Mouse (Mus musculus) limb, embryonic 13.5 days (tissue): ENCODE measurements around the gene C7. TPM values are rescaled to one million over a fixed set of nuclear protein-coding genes. Genes with fewer than 3 reads are reported as not detected.
"Not testable (repeated sequence)": the region's sequence is repeated elsewhere in the genome, so short reads cannot be mapped to it uniquely, and the experiment has no call there.

Source experiments
- ATAC-seq: fragments of 200-750 bp; cut with Nextera tagmentation; 2 replicates; pipeline ENCODE4 v1.8.0; 2017; ENCODE audit warnings: low read depth, moderate number of reproducible peaks, moderate TSS enrichment; ENCODE audit not compliant: low FRiP score
- H3K27ac ChIP-seq: fragments of 300-500 bp; sonication (generic); 2 replicates; pipeline ENCODE4 v1.5.1; 2015; ENCODE audit warnings: inconsistent platforms, mild to moderate bottlenecking, moderate library complexity
- H3K27me3 ChIP-seq: fragments of 300-500 bp; sonication (generic); 2 replicates; pipeline ENCODE4 v1.6.1; 2015; ENCODE audit warnings: mild to moderate bottlenecking, inconsistent platforms
- H3K36me3 ChIP-seq: fragments of 300-500 bp; sonication (generic); 2 replicates; pipeline ENCODE4 v1.6.1; 2015; ENCODE audit warnings: inconsistent platforms, mild to moderate bottlenecking, moderate library complexity
- H3K4me1 ChIP-seq: fragments of 300-500 bp; sonication (generic); 2 replicates; pipeline ENCODE4 v1.6.1; 2015; ENCODE audit warnings: inconsistent platforms
- H3K4me2 ChIP-seq: fragments of 300-500 bp; sonication (generic); replicated peaks from 2 replicates; pipeline ENCODE4 v1.6.1; 2015; ENCODE audit warnings: inconsistent platforms, mild to moderate bottlenecking, moderate library complexity
- H3K4me3 ChIP-seq: fragments of 300-500 bp; sonication (generic); 2 replicates; pipeline ENCODE4 v1.5.1; 2015; ENCODE audit warnings: moderate library complexity, mild to moderate bottlenecking, inconsistent platforms
- H3K9ac ChIP-seq: fragments of 300-500 bp; sonication (generic); 2 replicates; pipeline ENCODE4 v1.6.1; 2015; ENCODE audit warnings: mild to moderate bottlenecking, inconsistent platforms
- H3K9me3 ChIP-seq: fragments of 300-500 bp; sonication (generic); 2 replicates; pipeline ENCODE4 v1.6.1; 2016; ENCODE audit warnings: inconsistent platforms
- WGBS: fragments of 180-500 bp; shearing (Covaris S2); methylation state at CpG from one replicate; pipeline ENCODE4 v1.1.7; 2015; 5-methylcytosine and 5-hydroxymethylcytosine counted together
- polyA plus RNA-seq: library from polyadenylated mRNA; unstranded; fragments of >200 nt; fragmentation: Nextera tagmentation; extraction: Ambion mirVana; gene quantifications from 2 replicates; pipeline ENCODE4 v1.2.1, GENCODE M21; 2015

The C7 gene
- polyA plus RNA-seq, 1 experiment from 2014 or later, result 0.09 TPM

- Histone ChIP-seq H3K4me1 (peaks cover 6% of the 10 kb centered on the region; the same call in 1 of the 2 replicates), H3K27ac (no peak overlapping the region), H3K36me3 (no peaks in the 10 kb centered on the region), H3K9ac (no peak overlapping the region), H3K9me3 (no peaks in the 10 kb centered on the region), H3K4me2 (no peak overlapping the region), H3K27me3 (no peaks in the 10 kb centered on the region), H3K4me3 (no peak overlapping the region)
- no peak for ATAC-seq
- WGBS, result 4% methylated on average over 2 of the region's 2 CpGs
Observed at GRCm38 (mm10) chr15:5086162-5086561, 22.6 kb upstream of the C7 start.

GRCm38 (mm10) chr15:5081235-5081634 lies 17.7 kb upstream of the C7 start:
- no peak overlapping the region for H3K4me3 ChIP-seq
- H3K27me3 ChIP-seq, result no peaks in the 10 kb centered on the region
- no peaks in the 10 kb centered on the region for H3K4me1 ChIP-seq
- no peak overlapping the region for H3K9ac ChIP-seq
- no peak for ATAC-seq
- no peaks in the 10 kb centered on the region for H3K36me3 ChIP-seq
- H3K9me3 ChIP-seq, result no peaks in the 10 kb centered on the region
- H3K27ac ChIP-seq, result no peak overlapping the region
- no peak overlapping the region for H3K4me2 ChIP-seq
- WGBS, result 84% methylated on average over 1 of the region's 1 CpGs

DNA sequence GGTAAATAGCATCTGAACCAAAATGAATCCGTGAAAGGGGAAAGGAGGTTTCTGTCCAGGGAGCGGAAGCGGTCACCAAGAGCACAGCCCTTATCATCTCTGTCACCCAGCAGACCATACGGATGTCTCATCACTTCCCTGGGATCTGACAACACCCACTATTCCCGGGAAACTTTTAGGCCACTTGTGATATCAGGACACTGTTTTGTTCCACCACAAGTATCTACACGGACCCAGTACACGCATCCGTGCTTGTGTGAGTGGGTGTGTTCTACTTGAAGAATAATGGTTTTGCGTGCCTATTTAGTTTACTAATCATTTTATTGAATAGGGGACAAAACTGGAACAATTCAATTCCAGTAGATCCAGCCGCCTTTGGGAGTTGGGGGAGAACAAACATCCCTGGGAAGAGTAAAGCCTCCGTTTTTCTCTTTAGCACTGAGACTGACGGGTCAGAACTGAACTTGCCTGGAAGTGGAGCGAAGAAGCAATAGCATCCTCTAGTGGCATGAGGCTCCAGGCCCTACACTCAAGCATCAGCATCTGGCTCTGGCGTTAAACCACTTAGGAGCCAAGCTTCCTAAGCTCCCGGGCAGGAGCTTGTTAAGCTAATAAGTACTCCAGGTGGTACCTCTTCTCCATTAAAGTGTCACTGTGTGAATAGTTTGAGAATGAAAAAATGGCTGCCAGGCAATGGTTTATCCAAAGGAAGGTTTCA lies 5.4 kb upstream of the C7 start:
- H3K27ac ChIP-seq, result no peak overlapping the region
- WGBS, result 57% methylated on average over 15 of the region's 15 CpGs
- H3K4me2 ChIP-seq, result no peak overlapping the region
- ATAC-seq, result 0 out of 2 replicates have a peak, but pooled peaks have one; percentile 72
- no peaks in the 10 kb centered on the region for H3K36me3 ChIP-seq
- H3K4me1 ChIP-seq, result no peaks in the 10 kb centered on the region
- no peak overlapping the region for H3K9ac ChIP-seq
- H3K27me3 ChIP-seq, result no peaks in the 10 kb centered on the region
- no peak overlapping the region for H3K4me3 ChIP-seq
- H3K9me3 ChIP-seq, result no peaks in the 10 kb centered on the region

DNA sequence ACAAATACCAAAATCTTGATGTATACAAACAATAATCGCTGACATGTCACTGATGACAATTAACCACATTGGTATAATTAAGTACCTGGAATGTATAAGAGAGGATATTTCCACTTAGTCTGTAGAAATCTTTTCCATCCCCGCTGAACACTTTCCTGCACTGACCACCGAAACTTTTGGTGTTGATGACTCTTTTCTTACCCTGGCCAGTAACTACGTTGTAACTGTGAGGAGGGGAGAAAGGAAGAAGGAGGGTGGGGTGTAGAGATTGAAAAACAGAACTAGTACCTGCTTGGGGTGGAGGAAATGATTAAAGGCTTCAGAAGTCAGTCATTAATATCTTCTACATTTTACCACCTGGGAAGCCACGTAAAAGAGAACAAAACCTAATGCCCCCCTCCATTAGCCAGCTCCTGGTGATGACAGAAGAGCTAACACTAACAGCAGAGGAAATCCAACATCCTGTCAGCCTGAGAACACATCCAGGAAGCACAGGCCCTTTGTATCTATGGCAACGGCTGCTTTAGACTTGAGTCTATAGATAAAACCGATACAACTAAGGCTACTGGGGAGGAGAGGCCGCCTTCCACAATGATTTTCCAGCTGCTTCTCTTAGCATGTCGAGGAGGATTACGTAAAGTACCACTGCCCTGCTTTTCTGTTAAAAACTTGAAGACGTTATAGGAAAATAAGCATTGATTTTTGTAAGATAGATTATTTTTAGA lies 17.8 kb downstream of the C7 start:
- Histone ChIP-seq H3K27ac (no peak overlapping the region), H3K9ac (no peak overlapping the region), H3K27me3 (no peaks in the 10 kb centered on the region), H3K4me3 (no peak overlapping the region), H3K9me3 (no peaks in the 10 kb centered on the region), H3K36me3 (no peaks in the 10 kb centered on the region), H3K4me1 (no peaks in the 10 kb centered on the region), H3K4me2 (no peak overlapping the region)
- no peak for ATAC-seq
- 59% methylated on average over 11 of the region's 11 CpGs for WGBS

GRCm38 (mm10) chr15:5029256-5029655 lies 34.3 kb downstream of the C7 start:
- Histone ChIP-seq H3K4me3 (no peak overlapping the region), H3K27me3 (no peaks in the 10 kb centered on the region), H3K4me2 (no peak overlapping the region), H3K27ac (no peak overlapping the region), H3K36me3 (no peaks in the 10 kb centered on the region), H3K9me3 (0 out of 2 replicates have a peak, but pooled peaks cover 5% of the 10 kb centered on the region), H3K4me1 (no peaks in the 10 kb centered on the region), H3K9ac (no peak overlapping the region)
- ATAC-seq, result no peak
- 81% methylated on average over 4 of the region's 4 CpGs for WGBS

- H3K4me1 ChIP-seq, H3K9me3 ChIP-seq, H3K9ac ChIP-seq, ATAC-seq, H3K27ac ChIP-seq, H3K27me3 ChIP-seq, H3K4me2 ChIP-seq, H3K36me3 ChIP-seq, H3K4me3 ChIP-seq: not testable (repeated sequence)
- WGBS, result 93% methylated on average over 14 of the region's 14 CpGs
Observed at GRCm38 (mm10) chr15:5023479-5024265, 39.9 kb downstream of the C7 start.

DNA sequence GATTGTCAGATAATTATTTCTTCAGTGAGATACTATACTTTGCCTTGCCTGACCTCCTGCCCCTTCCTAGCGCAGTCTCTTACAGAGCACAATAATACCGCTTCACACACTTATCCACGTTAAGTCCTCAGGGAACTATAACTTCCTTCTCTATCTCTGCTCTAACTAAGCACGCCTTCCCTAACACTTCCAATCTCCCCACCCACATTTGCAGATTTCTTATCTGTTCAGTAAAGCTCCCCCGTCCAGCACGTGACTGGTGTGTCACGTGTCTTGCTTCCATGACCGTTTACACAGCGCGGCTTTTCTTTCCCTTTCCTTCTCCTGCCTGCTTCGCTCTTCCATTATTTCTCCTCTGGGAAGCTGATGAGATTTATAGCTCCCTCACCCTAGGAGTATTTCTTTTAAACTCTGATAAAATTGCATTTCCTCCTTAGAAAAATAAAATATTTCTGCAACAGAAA lies 53.9 kb downstream of the C7 start:
- no peaks in the 10 kb centered on the region for H3K9me3 ChIP-seq
- ATAC-seq, result peak; percentile 51
- no peak overlapping the region for H3K27ac ChIP-seq
- H3K4me2 ChIP-seq, result no peak overlapping the region
- WGBS, result 69% methylated on average over 11 of the region's 11 CpGs
- H3K36me3 ChIP-seq, result no peaks in the 10 kb centered on the region
- no peaks in the 10 kb centered on the region for H3K27me3 ChIP-seq
- no peaks in the 10 kb centered on the region for H3K4me1 ChIP-seq
- H3K4me3 ChIP-seq, result no peak overlapping the region
- H3K9ac ChIP-seq, result no peak overlapping the region

GRCm38 (mm10) chr15:5003503-5004196 lies 59.9 kb downstream of the C7 start:
- Histone ChIP-seq H3K27me3 (no peaks in the 10 kb centered on the region), H3K36me3 (no peaks in the 10 kb centered on the region), H3K9ac (no peak overlapping the region), H3K27ac (no peak overlapping the region), H3K9me3 (no peaks in the 10 kb centered on the region), H3K4me2 (no peak overlapping the region), H3K4me3 (no peak overlapping the region), H3K4me1 (no peaks in the 10 kb centered on the region)
- 79% methylated on average over 6 of the region's 6 CpGs for WGBS
- ATAC-seq, result no peak

- Histone ChIP-seq H3K27ac (no peak overlapping the region), H3K4me3 (no peak overlapping the region), H3K27me3 (no peaks in the 10 kb centered on the region), H3K4me1 (no peaks in the 10 kb centered on the region), H3K9ac (no peak overlapping the region), H3K4me2 (no peak overlapping the region), H3K9me3 (no peaks in the 10 kb centered on the region), H3K36me3 (no peaks in the 10 kb centered on the region)
- no peak for ATAC-seq
- 46% methylated on average over 2 of the region's 2 CpGs for WGBS
Observed at GRCm38 (mm10) chr15:5002903-5003302, 60.6 kb downstream of the C7 start.

GRCm38 (mm10) chr15:4973355-4973754 lies 90.2 kb downstream of the C7 start:
- Histone ChIP-seq H3K4me2 (no peak overlapping the region), H3K9ac (no peak overlapping the region), H3K9me3 (no peaks in the 10 kb centered on the region), H3K27me3 (no peaks in the 10 kb centered on the region), H3K27ac (no peak overlapping the region), H3K4me3 (no peak overlapping the region), H3K4me1 (no peaks in the 10 kb centered on the region), H3K36me3 (no peaks in the 10 kb centered on the region)
- ATAC-seq, result no peak
- WGBS, result 88% methylated on average over 1 of the region's 1 CpGs
